Mouse (Mus musculus) forebrain, embryonic 12.5 days (tissue): ENCODE data around the gene Zfp62. TPM values are rescaled to one million over a fixed set of nuclear protein-coding genes. Genes with fewer than 3 reads are reported as not detected.
A peak's percentile ranks its signal among the peaks of the same experiment; 100 is the strongest.

ENCODE experiments used
- ATAC-seq: fragments of 200-750 bp; cut with Nextera tagmentation; 2 replicates; pipeline ENCODE4 v1.8.0; 2017; ENCODE audit warnings: moderate TSS enrichment; ENCODE audit not compliant: low FRiP score
- H3K27ac ChIP-seq: fragments of 300-500 bp; sonication (generic); 2 replicates; pipeline ENCODE4 v1.5.1; 2016; ENCODE audit warnings: mild to moderate bottlenecking
- H3K27me3 ChIP-seq: fragments of 300-500 bp; sonication (generic); 2 replicates; pipeline ENCODE4 v1.6.1; 2016; ENCODE audit warnings: mild to moderate bottlenecking
- H3K36me3 ChIP-seq: fragments of 300-500 bp; sonication (generic); replicated peaks from 2 replicates; pipeline ENCODE4 v1.6.1; 2016; ENCODE audit warnings: mild to moderate bottlenecking
- H3K4me1 ChIP-seq: fragments of 300-500 bp; sonication (generic); 2 replicates; pipeline ENCODE4 v1.6.1; 2016
- H3K4me2 ChIP-seq: fragments of 300-500 bp; sonication (generic); 2 replicates; pipeline ENCODE4 v1.6.1; 2016; ENCODE audit warnings: mild to moderate bottlenecking, moderate library complexity
- H3K4me3 ChIP-seq: fragments of 300-500 bp; sonication (generic); replicated peaks from 2 replicates; pipeline ENCODE4 v1.5.1; 2016; ENCODE audit warnings: mild to moderate bottlenecking
- H3K9ac ChIP-seq: fragments of 300-500 bp; sonication (generic); 2 replicates; pipeline ENCODE4 v1.6.1; 2016; ENCODE audit warnings: mild to moderate bottlenecking
- H3K9me3 ChIP-seq: fragments of 300-500 bp; sonication (generic); 2 replicates; pipeline ENCODE4 v1.6.1; 2016
- WGBS: fragments of 180-500 bp; shearing (Covaris S2); methylation state at CpG from one replicate; pipeline ENCODE4 v1.1.7; 2016; 5-methylcytosine and 5-hydroxymethylcytosine counted together
- polyA plus RNA-seq: library from polyadenylated mRNA; unstranded; fragments of >200 nt; fragmentation: Nextera tagmentation; extraction: Ambion mirVana; gene quantifications from 2 replicates; pipeline ENCODE4 v1.2.1, GENCODE M21; 2016

The Zfp62 gene
- polyA plus RNA-seq, 1 experiment from 2014 or later, result 63.3 TPM

DNA sequence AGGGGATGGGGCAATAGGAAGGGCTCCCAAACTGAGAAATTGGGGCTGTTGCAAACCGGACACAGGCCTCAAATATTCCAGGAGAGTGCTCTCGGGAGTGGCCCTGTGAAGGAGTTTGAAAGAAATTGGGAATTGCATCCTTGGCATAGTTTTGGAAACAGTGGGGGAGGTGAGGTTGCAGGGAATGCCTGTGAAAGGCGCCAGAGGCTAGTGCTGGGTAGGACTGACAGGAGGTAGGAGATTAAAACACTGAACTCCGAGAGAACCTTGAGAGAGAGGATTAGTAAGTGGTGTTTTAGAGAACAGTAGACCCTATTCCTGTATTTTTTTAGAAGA is 41.5 kb downstream of the Zfp62 start:
- peak overlapping the region; percentile 60 for H3K9ac ChIP-seq
- H3K27me3 ChIP-seq, result no peaks in the 10 kb centered on the region
- peak overlapping the region; percentile 60 for H3K4me3 ChIP-seq
- peaks cover 30% of the 10 kb centered on the region for H3K4me1 ChIP-seq
- peak overlapping the region; percentile 60 for H3K4me2 ChIP-seq
- H3K36me3 ChIP-seq, result no peaks in the 10 kb centered on the region
- peak overlapping the region; percentile 93 for H3K27ac ChIP-seq
- ATAC-seq, result peak; percentile 1; the same call in 1 of the 2 replicates
- no peaks in the 10 kb centered on the region for H3K9me3 ChIP-seq
- WGBS, result 0% methylated on average over 4 of the region's 4 CpGs

DNA sequence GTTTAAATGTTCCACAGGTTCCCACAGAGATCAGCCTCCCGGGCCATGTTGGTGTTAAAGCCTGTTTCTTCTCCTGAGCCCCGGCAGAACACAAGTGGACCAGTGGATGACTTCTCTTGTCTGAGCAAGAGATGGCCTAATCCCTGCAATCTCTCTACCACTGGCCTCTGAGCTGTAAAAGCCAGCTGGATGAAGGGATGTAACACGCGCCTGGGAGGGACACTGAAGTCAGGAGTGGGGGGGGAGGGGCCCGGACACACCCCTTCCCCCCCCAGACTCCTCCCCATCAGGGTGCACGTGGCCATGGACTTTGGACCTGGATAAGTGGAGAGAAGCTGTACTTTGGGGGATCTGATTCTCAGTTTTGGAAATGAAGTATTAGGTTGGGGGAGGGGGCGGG is 42.1 kb downstream of the Zfp62 start:
- H3K27me3 ChIP-seq, result no peaks in the 10 kb centered on the region
- H3K4me3 ChIP-seq, result no peak overlapping the region; the same call in 1 of the 2 replicates
- no peak overlapping the region for H3K9ac ChIP-seq
- WGBS, result 18% methylated on average over 7 of the region's 7 CpGs
- no peak for ATAC-seq
- H3K9me3 ChIP-seq, result no peaks in the 10 kb centered on the region
- H3K4me2 ChIP-seq, result peak overlapping the region; percentile 60
- peaks cover 36% of the 10 kb centered on the region for H3K4me1 ChIP-seq
- no peak overlapping the region for H3K27ac ChIP-seq
- H3K36me3 ChIP-seq, result no peaks in the 10 kb centered on the region

DNA sequence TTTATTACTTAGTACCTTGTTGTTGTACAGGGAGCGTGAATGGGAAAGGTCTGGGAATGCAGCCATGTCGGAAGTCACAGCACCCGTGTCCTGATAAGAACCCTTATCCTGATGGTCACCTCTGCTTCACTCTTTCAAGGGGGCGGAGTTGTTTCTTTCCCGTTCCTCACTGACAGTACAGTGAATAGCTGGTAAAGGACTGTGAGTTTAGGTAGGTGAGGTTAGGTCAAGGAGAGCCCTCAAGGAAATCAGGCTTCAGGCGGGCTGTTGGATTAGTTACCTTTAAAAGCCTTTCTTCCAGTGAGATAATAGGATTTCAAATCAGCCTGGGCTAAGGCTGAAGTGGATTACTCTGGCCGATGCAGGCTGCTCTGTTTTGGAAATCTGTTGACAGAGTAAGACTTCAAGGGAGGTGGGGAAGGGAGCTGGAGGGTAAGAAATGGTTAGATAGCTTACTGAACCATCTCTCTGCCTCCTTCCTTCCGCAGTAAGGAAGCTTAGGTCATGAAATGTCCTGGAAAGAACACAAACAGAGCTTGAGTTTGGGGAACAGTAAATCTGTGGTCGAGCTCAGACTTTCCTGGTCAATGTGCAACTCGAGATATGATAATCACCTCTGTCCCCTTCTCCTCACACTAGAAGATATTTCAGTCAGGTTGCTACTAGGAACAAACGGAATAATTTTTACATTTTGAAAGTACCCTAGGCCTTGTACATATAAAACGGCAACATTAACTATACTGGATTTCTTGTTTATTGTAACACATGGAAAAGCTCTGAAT is 42.7 kb downstream of the Zfp62 start:
- Histone ChIP-seq H3K4me3 (no peak overlapping the region), H3K4me1 (peaks cover 42% of the 10 kb centered on the region), H3K9me3 (no peaks in the 10 kb centered on the region), H3K4me2 (peak overlapping the region; percentile 60), H3K27ac (no peak overlapping the region), H3K36me3 (no peaks in the 10 kb centered on the region), H3K27me3 (no peaks in the 10 kb centered on the region), H3K9ac (no peak overlapping the region)
- ATAC-seq, result no peak
- 24% methylated on average over 12 of the region's 12 CpGs for WGBS

DNA sequence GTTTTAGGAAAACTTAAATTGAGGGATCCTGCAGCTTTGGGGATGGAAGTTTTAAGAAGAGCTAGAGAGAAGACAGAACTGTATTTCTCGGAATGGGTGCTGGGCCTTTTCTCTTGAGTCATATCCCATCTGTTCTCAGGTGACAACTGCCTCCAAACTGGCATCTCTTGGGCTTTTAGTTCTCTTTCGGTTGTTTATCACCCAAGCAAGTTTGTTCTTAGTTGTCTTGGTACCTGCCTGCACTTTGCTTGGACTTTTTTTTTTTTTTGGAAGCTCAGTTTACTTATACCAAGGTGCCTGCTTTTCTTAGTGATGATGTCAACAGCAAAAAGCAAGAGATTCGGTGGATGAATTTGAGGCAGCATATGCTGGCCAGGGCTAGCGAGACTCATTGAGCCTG is 43.4 kb downstream of the Zfp62 start:
- no peak overlapping the region for H3K4me2 ChIP-seq
- no peak overlapping the region for H3K27ac ChIP-seq
- no peak overlapping the region for H3K4me3 ChIP-seq
- no peak for ATAC-seq
- no peaks in the 10 kb centered on the region for H3K9me3 ChIP-seq
- H3K4me1 ChIP-seq, result peaks cover 49% of the 10 kb centered on the region
- 89% methylated on average over 4 of the region's 4 CpGs for WGBS
- no peaks in the 10 kb centered on the region for H3K36me3 ChIP-seq
- no peaks in the 10 kb centered on the region for H3K27me3 ChIP-seq
- no peak overlapping the region; the same call in 1 of the 2 replicates for H3K9ac ChIP-seq

DNA sequence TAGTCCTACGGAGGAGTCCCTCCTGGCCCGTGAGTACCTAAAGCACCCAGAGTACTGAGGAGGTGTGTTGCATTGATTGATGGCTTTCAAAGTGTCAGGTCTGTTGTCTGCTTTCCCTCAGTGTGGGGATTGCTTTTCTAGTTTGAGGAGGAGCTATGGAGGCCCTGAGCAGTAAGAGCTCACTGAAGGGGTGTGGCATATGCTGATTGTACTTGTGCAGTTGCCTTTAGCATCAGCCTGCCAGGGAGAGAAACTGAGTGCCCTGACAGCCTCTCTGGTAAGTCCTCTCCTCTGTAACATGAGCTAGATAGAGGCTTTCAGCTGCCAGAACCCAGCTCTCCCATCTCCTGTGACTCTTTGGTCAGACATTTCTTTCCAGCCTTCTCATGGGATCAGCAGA is 44.2 kb downstream of the Zfp62 start:
- Histone ChIP-seq H3K27me3 (no peaks in the 10 kb centered on the region), H3K4me1 (peaks cover 56% of the 10 kb centered on the region), H3K4me2 (no peak overlapping the region), H3K9me3 (no peaks in the 10 kb centered on the region), H3K4me3 (no peak overlapping the region), H3K27ac (no peak overlapping the region), H3K9ac (no peak overlapping the region; the same call in 1 of the 2 replicates), H3K36me3 (no peaks in the 10 kb centered on the region)
- WGBS, result 86% methylated on average over 2 of the region's 2 CpGs
- no peak for ATAC-seq

DNA sequence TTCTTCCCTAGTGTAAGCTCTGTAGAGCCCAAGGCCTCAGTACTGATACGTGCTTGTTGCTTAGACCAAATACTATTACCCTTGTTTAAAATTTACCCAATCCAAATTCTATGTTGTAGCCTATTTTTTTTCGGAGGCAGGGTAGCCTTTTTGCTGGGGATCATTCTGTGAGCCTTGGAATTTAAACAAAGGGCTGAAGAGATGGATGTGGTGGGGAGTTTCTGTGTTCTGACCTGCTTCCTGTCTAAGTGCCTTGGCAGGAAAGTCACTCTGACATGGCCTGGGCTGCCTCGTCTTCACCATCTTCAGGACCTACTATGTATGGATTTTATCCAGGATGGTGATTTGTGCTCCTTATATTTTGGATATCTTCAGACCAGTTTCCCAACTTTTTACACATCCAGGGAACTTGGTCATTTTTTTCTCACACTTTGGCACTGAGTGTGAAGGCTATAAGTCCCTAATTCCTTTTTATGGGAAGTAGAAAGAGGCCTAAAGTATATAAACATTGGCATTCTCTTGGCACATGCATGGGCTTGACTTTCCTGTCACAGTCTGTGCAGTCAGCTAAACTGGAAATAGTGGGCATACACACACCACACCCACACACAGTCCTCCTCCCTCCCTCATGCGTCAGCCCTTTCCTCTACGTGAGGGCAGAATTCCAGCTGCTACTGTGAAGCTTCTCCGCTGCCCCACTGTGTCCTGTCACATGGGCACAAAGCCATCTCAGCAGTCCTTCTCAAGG is 45.3 kb downstream of the Zfp62 start:
- 58% methylated on average over 6 of the region's 6 CpGs for WGBS
- no peak for ATAC-seq

DNA sequence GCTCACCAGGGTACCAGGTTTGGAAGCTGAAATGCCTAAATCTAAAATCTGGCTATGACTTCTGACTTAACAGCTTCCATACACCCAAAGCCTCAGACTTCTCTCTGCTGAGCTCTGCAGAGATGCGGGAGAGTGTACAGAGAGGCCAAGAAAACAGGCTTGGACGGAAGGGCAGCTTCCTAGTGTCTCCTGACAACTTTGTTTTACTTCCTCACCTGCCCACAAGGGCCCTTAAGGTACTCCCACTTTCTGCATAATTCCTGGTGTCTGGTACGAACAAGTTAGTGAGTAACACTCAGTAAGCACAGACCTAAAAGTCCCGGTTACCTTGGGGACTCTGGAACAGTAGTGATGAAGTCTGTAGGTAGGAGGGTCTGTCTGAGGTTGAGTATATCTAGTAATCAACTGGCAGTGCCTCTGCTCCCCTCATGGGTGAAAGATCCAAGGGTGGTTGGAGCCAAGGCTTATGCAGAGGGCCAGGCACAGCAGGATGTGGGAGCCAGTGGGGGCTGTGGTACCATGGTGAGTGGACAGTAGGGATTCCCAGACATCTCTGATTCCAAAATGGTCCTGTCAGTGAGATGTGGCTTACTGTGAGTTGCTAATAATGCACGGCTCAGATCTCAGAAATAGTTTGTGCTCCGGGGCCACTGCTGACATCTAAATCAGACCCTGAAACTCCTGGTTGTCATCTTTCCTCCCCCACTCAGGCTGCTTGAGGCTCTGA is 46.0 kb downstream of the Zfp62 start:
- Histone ChIP-seq H3K27me3 (no peaks in the 10 kb centered on the region), H3K27ac (no peak overlapping the region), H3K9me3 (no peaks in the 10 kb centered on the region), H3K9ac (no peak overlapping the region), H3K4me1 (peaks cover 51% of the 10 kb centered on the region), H3K36me3 (peaks cover 9% of the 10 kb centered on the region), H3K4me2 (0 out of 2 replicates have a peak overlapping the region, but pooled peaks have one; percentile 29), H3K4me3 (no peak overlapping the region)
- no peak for ATAC-seq
- WGBS, result 73% methylated on average over 6 of the region's 6 CpGs

More for the DNA sequence above, 45.3 kb downstream of the Zfp62 start:
- no peaks in the 10 kb centered on the region for H3K9me3 ChIP-seq
- H3K27ac ChIP-seq, result no peak overlapping the region
- H3K36me3 ChIP-seq, result peaks cover 2% of the 10 kb centered on the region
- no peak overlapping the region for H3K9ac ChIP-seq
- no peaks in the 10 kb centered on the region for H3K27me3 ChIP-seq
- no peak overlapping the region for H3K4me3 ChIP-seq
- peaks cover 51% of the 10 kb centered on the region for H3K4me1 ChIP-seq
- no peak overlapping the region for H3K4me2 ChIP-seq

DNA sequence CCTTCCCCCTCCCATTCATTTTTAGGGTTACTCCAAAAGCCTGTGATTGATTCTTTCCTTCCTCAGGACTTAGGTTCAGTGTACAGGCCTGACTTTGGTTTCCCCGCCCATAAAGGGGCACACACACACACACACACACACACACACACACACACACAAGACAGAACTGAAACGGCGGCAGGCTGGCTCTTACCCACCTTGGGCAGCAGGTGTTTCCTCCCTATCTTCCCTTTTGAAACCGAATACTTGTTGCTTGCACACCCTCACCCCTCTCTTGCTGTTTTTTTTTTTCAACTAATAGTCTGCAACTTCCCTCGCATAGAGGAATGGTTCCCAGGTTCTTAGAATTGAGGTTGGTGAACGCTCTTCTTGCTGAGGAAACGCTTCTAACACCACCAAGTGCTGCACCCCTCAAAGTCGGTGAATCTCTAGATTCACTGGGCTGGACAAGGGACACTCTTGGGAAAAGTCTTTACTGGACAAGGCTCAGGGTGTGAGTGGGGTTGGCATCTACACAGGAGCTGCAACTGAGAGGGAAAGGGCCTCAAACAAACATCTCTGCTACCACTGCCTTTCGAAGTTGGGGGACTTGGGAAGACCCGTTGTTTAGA is 46.8 kb downstream of the Zfp62 start:
- Histone ChIP-seq H3K9me3 (no peaks in the 10 kb centered on the region), H3K27me3 (no peaks in the 10 kb centered on the region), H3K4me2 (peak overlapping the region; percentile 82), H3K9ac (peak overlapping the region; percentile 80), H3K36me3 (peaks cover 16% of the 10 kb centered on the region), H3K4me3 (peak overlapping the region; percentile 59), H3K27ac (peak overlapping the region; percentile 76), H3K4me1 (peaks cover 46% of the 10 kb centered on the region)
- ATAC-seq, result no peak; the same call in 1 of the 2 replicates
- WGBS, result 29% methylated on average over 10 of the region's 10 CpGs

DNA sequence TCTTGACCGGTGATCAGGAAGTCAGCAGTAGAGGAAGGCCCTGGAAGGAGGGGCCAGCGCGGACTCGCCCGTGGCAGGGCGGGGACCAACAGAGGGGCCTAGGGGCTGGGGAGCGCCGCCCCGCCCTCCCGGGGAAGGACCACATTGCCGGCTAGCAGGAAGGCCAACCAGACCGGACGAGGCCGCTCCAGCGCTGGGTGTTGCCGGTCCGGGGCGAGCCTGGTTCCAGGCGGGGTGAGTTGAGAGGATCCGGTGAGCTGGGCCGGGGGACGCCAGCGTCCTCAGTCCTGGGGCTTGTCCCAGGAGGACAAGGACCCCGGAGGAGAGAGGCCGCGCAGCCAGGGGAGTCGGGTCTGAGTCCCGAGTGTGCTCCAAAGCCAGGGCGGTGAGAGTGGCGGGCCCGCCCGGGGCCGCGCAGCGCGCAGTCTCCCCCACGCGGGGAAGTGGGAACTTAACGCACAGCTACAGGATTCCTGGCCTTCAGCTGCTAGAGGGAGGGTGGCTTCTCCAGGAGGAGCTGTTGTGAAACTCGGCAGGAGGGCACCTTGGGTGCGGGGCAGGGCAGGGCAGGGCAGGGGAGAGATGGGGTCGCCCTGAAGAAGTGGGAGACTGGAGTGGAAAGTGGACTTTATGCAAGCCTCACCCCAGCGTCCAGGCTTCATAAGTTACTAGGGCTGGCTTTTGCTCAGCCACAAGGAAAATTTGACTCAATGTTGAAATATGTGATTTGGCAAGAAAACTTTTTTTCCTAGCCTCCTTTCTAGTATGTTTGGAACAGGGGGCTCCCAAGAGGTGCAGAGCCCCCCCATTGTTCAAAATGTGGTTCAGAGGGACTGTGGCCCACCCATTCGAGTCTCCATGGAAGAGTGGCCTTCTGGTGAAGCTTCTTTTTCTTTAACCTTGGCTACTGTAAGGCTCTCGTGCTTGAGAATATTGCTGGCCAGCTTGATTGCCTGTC is 47.6 kb downstream of the Zfp62 start:
- Histone ChIP-seq H3K27me3 (no peaks in the 10 kb centered on the region), H3K36me3 (peaks cover 17% of the 10 kb centered on the region), H3K9me3 (no peaks in the 10 kb centered on the region), H3K4me3 (peak overlapping the region; percentile 59), H3K4me1 (peaks cover 38% of the 10 kb centered on the region), H3K9ac (peak overlapping the region; percentile 80), H3K4me2 (peak overlapping the region; percentile 82), H3K27ac (peak overlapping the region; percentile 76)
- WGBS, result 3% methylated on average over 45 of the region's 45 CpGs
- ATAC-seq, result peak; percentile 92

GRCm38 (mm10) chr11:49251380-49251761 is 48.3 kb downstream of the Zfp62 start:
- Histone ChIP-seq H3K27me3 (no peaks in the 10 kb centered on the region), H3K27ac (no peak overlapping the region), H3K4me1 (peaks cover 34% of the 10 kb centered on the region), H3K9me3 (no peaks in the 10 kb centered on the region), H3K4me2 (peak overlapping the region; percentile 82), H3K9ac (peak overlapping the region; percentile 80; the same call in 1 of the 2 replicates), H3K36me3 (peaks cover 17% of the 10 kb centered on the region), H3K4me3 (peak overlapping the region; percentile 59)
- WGBS, result 76% methylated on average over 7 of the region's 7 CpGs
- no peak for ATAC-seq

GRCm38 (mm10) chr11:49252048-49252447 is 49.0 kb downstream of the Zfp62 start:
- ATAC-seq, result no peak
- no peak overlapping the region for H3K9ac ChIP-seq
- H3K36me3 ChIP-seq, result peaks cover 17% of the 10 kb centered on the region
- H3K9me3 ChIP-seq, result no peaks in the 10 kb centered on the region
- no peak overlapping the region for H3K27ac ChIP-seq
- peaks cover 34% of the 10 kb centered on the region for H3K4me1 ChIP-seq
- no peak overlapping the region for H3K4me3 ChIP-seq
- 91% methylated on average over 5 of the region's 5 CpGs for WGBS
- no peak overlapping the region for H3K4me2 ChIP-seq
- H3K27me3 ChIP-seq, result no peaks in the 10 kb centered on the region
